9 mouse cellular contexts compared by ENCODE assay signal in genomic region chr9:119578311-119578635, GRCm38 (mm10). TPM values are rescaled to one million over a fixed set of nuclear protein-coding genes. Genes with fewer than 3 reads are reported as not detected.
DNase-seq lines count a peak whose midpoint lies in the region; ATAC-seq and TF ChIP-seq lines count a peak whose summit lies in the region.
"Had no signal": no experiment of that assay in that cellular context is flagged by ENCODE, and none has a peak within 500 bp of the region (broad histone marks: within the 10 kb centered on the region; RNA-seq: fewer than 3 reads in every experiment).

No protein-coding gene starts in this region.

- TF ChIP-seq CTCF in hindbrain, postnatal 0 days (IDR thresholded peaks at IDR 0.05; ENCODE audit: low read depth): no peak

- H3K27ac ChIP-seq in kidney, embryonic 15.5 days: no peak overlapping the region
- no peak overlapping the region for H3K27ac ChIP-seq in embryonic facial prominence, embryonic 13.5 days
- H3K27ac ChIP-seq in hindbrain, postnatal 0 days: no peak overlapping the region
- no peak overlapping the region for H3K27ac ChIP-seq in midbrain, embryonic 16.5 days (ENCODE audit: low read length)

- peaks cover 99% of the 10 kb centered on the region for H3K27me3 ChIP-seq in kidney, embryonic 15.5 days
- peaks cover 94% of the 10 kb centered on the region for H3K27me3 ChIP-seq in embryonic facial prominence, embryonic 13.5 days
- H3K27me3 ChIP-seq in hindbrain, postnatal 0 days (ENCODE audit: insufficient read depth, low read length): peaks cover 67% of the 10 kb centered on the region
- peaks cover 77% of the 10 kb centered on the region for H3K27me3 ChIP-seq in midbrain, embryonic 16.5 days (ENCODE audit: control insufficient read depth, insufficient read depth, low read depth, low read length)

- peaks cover 15% of the 10 kb centered on the region for H3K4me1 ChIP-seq in kidney, embryonic 15.5 days
- H3K4me1 ChIP-seq in embryonic facial prominence, embryonic 13.5 days: peaks cover 19% of the 10 kb centered on the region
- H3K4me1 ChIP-seq in hindbrain, postnatal 0 days (ENCODE audit: insufficient read depth, low read length): no peaks in the 10 kb centered on the region
- peaks cover 10% of the 10 kb centered on the region for H3K4me1 ChIP-seq in midbrain, embryonic 16.5 days (ENCODE audit: control insufficient read depth, insufficient read depth, low read length)

- H3K4me2 ChIP-seq in kidney, embryonic 15.5 days: peak overlapping the region; percentile 99
- H3K4me2 ChIP-seq in embryonic facial prominence, embryonic 13.5 days: peak overlapping the region; percentile 97
- H3K4me2 ChIP-seq in hindbrain, postnatal 0 days (ENCODE audit: low read depth, low read length): peak overlapping the region; percentile 76
- H3K4me2 ChIP-seq in midbrain, embryonic 16.5 days (ENCODE audit: low read length): peak overlapping the region; percentile 78

- under 1% methylated on average over 24 of the region's 24 CpGs for WGBS in kidney, embryonic 15.5 days
- WGBS in embryonic facial prominence, embryonic 13.5 days: 2% methylated on average over 24 of the region's 24 CpGs
- 1% methylated on average over 21 of the region's 24 CpGs for WGBS in hindbrain, postnatal 0 days
- WGBS in midbrain, embryonic 16.5 days: under 1% methylated on average over 22 of the region's 24 CpGs

- H3K9me3 ChIP-seq in kidney, embryonic 15.5 days (replicated peaks): no peaks in the 10 kb centered on the region
- H3K9me3 ChIP-seq in embryonic facial prominence, embryonic 13.5 days: no peaks in the 10 kb centered on the region
- H3K9me3 ChIP-seq in hindbrain, postnatal 0 days (ENCODE audit: low read length): no peaks in the 10 kb centered on the region
- H3K9me3 ChIP-seq in midbrain, embryonic 16.5 days (replicated peaks; ENCODE audit: control insufficient read depth, low read length, poor library complexity, severe bottlenecking): no peaks in the 10 kb centered on the region

- no peaks in the 10 kb centered on the region for H3K36me3 ChIP-seq in kidney, embryonic 15.5 days
- no peaks in the 10 kb centered on the region for H3K36me3 ChIP-seq in embryonic facial prominence, embryonic 13.5 days
- H3K36me3 ChIP-seq in hindbrain, postnatal 0 days (ENCODE audit: insufficient read depth, low read length): no peaks in the 10 kb centered on the region
- no peaks in the 10 kb centered on the region for H3K36me3 ChIP-seq in midbrain, embryonic 16.5 days (ENCODE audit: control insufficient read depth, insufficient read depth, low read length)

- peak overlapping the region; percentile 57 for H3K4me3 ChIP-seq in kidney, embryonic 15.5 days (replicated peaks)
- H3K4me3 ChIP-seq in embryonic facial prominence, embryonic 13.5 days: peak overlapping the region; percentile 55
- peak overlapping the region; percentile 42 for H3K4me3 ChIP-seq in hindbrain, postnatal 0 days (ENCODE audit: low read length)
- peak overlapping the region; percentile 49 for H3K4me3 ChIP-seq in midbrain, embryonic 16.5 days (ENCODE audit: low read depth, low read length)

- no peak for ATAC-seq in kidney, embryonic 15.5 days (replicated peaks; ENCODE audit: low FRiP score)
- no peak for ATAC-seq in embryonic facial prominence, embryonic 13.5 days (ENCODE audit: insufficient number of reproducible peaks, insufficient read depth, low FRiP score, low TSS enrichment, low read depth)
- no peak for ATAC-seq in hindbrain, postnatal 0 days
- no peak for ATAC-seq in midbrain, embryonic 16.5 days

- H3K9ac ChIP-seq in kidney, embryonic 15.5 days: peak overlapping the region; percentile 52
- peak overlapping the region; percentile 66 for H3K9ac ChIP-seq in embryonic facial prominence, embryonic 13.5 days
- H3K9ac ChIP-seq in hindbrain, postnatal 0 days (replicated peaks; ENCODE audit: low read length): peak overlapping the region; percentile 45
- H3K9ac ChIP-seq in midbrain, embryonic 16.5 days (ENCODE audit: low read depth, low read length): peak overlapping the region; percentile 35

- intact Hi-C loops in left cerebral cortex, postnatal 4 days (cut with DNase I): loop anchor here (5.0 kb wide), 1 partner anchor 116 kb away; no protein-coding TSS in a partner anchor

- DNase-seq in kidney, postnatal 4 days: no peak
- DNase-seq in hindbrain, postnatal 0 days (ENCODE audit: low spot score): no peak
- DNase-seq in left cerebral cortex, postnatal 4 days: no peak
- no peak for DNase-seq in layer of hippocampus, adult 9-11 months
- no peak for DNase-seq in urinary bladder, postnatal 25 days (ENCODE audit: low spot score)

RNA-seq across cellular contexts. Expression of gene Scn5a, which starts 0.5 kb away (rescaled TPM):
- 0.19 and 0.32 TPM in 2 replicates for polyA plus RNA-seq in kidney, embryonic 15.5 days (2015; fragmentation: Nextera tagmentation; extraction: Ambion mirVana)
- polyA plus RNA-seq in embryonic facial prominence, embryonic 13.5 days (2015; fragmentation: Nextera tagmentation; extraction: Ambion mirVana): 0.42 and 0.87 TPM in 2 replicates
- 0.68 and 1.5 TPM in 2 replicates for total RNA-seq in hindbrain, postnatal 0 days (2014; rRNA removed)
- polyA plus RNA-seq in hindbrain, postnatal 0 days (2015; fragmentation: Nextera tagmentation; extraction: Ambion mirVana): 0.24 TPM in 2 replicates
- 0.29 and 0.40 TPM in 2 replicates for polyA plus RNA-seq in midbrain, embryonic 16.5 days (2015; fragmentation: Nextera tagmentation; extraction: Ambion mirVana)
- total RNA-seq in left cerebral cortex, postnatal 4 days (2021): 1 to 10 TPM; 1.4 to 4.4 TPM
- total RNA-seq: MEL had no signal
